Mouse (Mus musculus) B cell, adult 67 days (primary cell): ENCODE results near the gene Exoc3. TPM values are rescaled to one million over a fixed set of nuclear protein-coding genes. Genes with fewer than 3 reads are reported as not detected.

Source experiments
- total RNA-seq, 2 experiments: library from RNA; stranded (reverse); gene quantifications; 4 replicates each; pipeline ENCODE4 v1.2.4; 2023

The Exoc3 gene
- total RNA-seq: 10 to 100 TPM; 46.9 to 52.2 TPM

GRCm38 (mm10) chr13:74208317-74208985 is at the start of gene Exoc3:
Gene Exoc3, minus strand, starts transcription at chr13:74208732.

GRCm38 (mm10) chr13:74121141-74121602 is 87.4 kb downstream of the Exoc3 start, which contains the start of gene Slc9a3:
Gene Slc9a3, plus strand, starts transcription at chr13:74121457.

Other genes starting within 250 kb of the Exoc3 start
- gene Zdhhc11, start 244.9 kb downstream of the Exoc3 start, total RNA-seq: not detected
- under 1 TPM; 0.17 to 0.56 TPM for gene Tppp, start 199.3 kb downstream of the Exoc3 start, total RNA-seq
- gene Cep72, start 146.4 kb downstream of the Exoc3 start, total RNA-seq: 10 to 100 TPM; 14.3 to 17.2 TPM
- not detected for gene Slc9a3, start 87.3 kb downstream of the Exoc3 start, total RNA-seq
- gene Ahrr, start 83.6 kb upstream of the Exoc3 start, total RNA-seq: under 1 TPM in 1 of 2 experiments, not detected in 1; 0.78 TPM
- gene Pdcd6, start 108.8 kb upstream of the Exoc3 start, total RNA-seq: 10 to 100 TPM; 73.2 to 79.2 TPM
- 100 to 1,000 TPM; 181 to 206 TPM for gene Sdha, start 141.5 kb upstream of the Exoc3 start, total RNA-seq
- gene Ccdc127, start 141.6 kb upstream of the Exoc3 start, total RNA-seq: 10 to 100 TPM; 23.6 to 35.5 TPM
- not detected for gene Lrrc14b, start 155.3 kb upstream of the Exoc3 start, total RNA-seq
- gene Zfp72, start 182.1 kb upstream of the Exoc3 start, total RNA-seq: 1 to 10 TPM; 2.4 to 3.0 TPM
- gene Ftl1-ps1, start 191.0 kb upstream of the Exoc3 start, total RNA-seq: 100 to 1,000 TPM; 514 to 545 TPM